Mouse (Mus musculus) ES-E14 (cell line): ENCODE measurements at regions not wholly inside any gene's neighbourhood (a gene's known extent, or its start where the extent isn't known, plus 50 kb on each side); places are given as distances from the start of the nearest gene placed in this dataset.

Experiments used
- CHD2 ChIP-seq: IDR thresholded peaks from 2 replicates; pipeline ENCODE4 v1.6.1; 2014; ENCODE audit warnings: mild to moderate bottlenecking, low read depth, low read length, inconsistent platforms
- MAFK ChIP-seq: IDR thresholded peaks from 2 replicates; pipeline ENCODE4 v1.6.1; 2014; ENCODE audit warnings: mild to moderate bottlenecking, low read depth, low read length, inconsistent platforms; ENCODE audit not compliant: insufficient read depth
- ZC3H11A ChIP-seq: IDR thresholded peaks from 2 replicates; pipeline ENCODE4 v1.6.1; 2012; ENCODE audit warnings: low read depth, mild to moderate bottlenecking, inconsistent platforms, low read length, borderline replicate concordance

GRCm38 (mm10) chr12:94364269-94364668 is 1327.8 kb upstream of the Flrt2 start:
- no peak for TF ChIP-seq ZC3H11A
- TF ChIP-seq CHD2 = no peak
- no peak for TF ChIP-seq MAFK
